22 mouse cellular contexts compared by ENCODE assay signal in the genomic region with DNA sequence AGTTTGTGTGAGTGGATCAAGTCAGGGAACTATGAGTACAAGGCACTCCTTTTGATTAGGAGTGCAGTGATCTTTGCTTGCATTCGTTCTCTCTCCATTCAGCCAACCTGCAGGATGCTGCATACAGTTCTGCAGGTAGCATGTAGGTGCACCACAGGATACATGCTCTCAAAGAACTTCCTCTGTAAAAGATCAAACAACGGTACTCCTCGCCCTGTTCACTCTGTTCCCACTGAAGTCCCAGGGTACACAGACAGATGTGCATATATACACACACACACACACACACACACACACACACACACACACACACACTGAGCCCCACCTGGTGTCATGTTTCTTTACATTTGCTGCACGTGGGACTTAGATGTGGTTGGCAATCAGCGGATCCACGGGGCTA. TPM values are rescaled to one million over a fixed set of nuclear protein-coding genes. Genes with fewer than 3 reads are reported as not detected.
DNase-seq lines count a peak whose midpoint lies in the region; ATAC-seq and TF ChIP-seq lines count a peak whose summit lies in the region.
"Had no signal": no experiment of that assay in that cellular context is flagged by ENCODE, and none has a peak within 500 bp of the region (broad histone marks: within the 10 kb centered on the region; RNA-seq: fewer than 3 reads in every experiment).

No protein-coding gene starts in this region.

- no peak for ATAC-seq in midbrain, embryonic 11.5 days (ENCODE audit: low FRiP score)
- no peak for ATAC-seq in midbrain, embryonic 14.5 days (ENCODE audit: low FRiP score, low TSS enrichment)
- ATAC-seq in lung, postnatal 0 days: no peak
- ATAC-seq: activated CD4-positive, CD25-positive, alpha-beta regulatory T cell, adult 4 months; hindbrain, embryonic 16.5 days; liver, postnatal 0 days; Patski had no signal

- no peaks in the 10 kb centered on the region for H3K27me3 ChIP-seq in midbrain, embryonic 11.5 days (ENCODE audit: control insufficient read depth, insufficient read depth, low read length)
- no peaks in the 10 kb centered on the region for H3K27me3 ChIP-seq in midbrain, embryonic 14.5 days (ENCODE audit: control insufficient read depth, insufficient read depth, low read length)
- H3K27me3 ChIP-seq in thymus, adult 2 months (ENCODE audit: control insufficient read depth, insufficient read depth, low read length): no peaks in the 10 kb centered on the region
- no peaks in the 10 kb centered on the region for H3K27me3 ChIP-seq in lung, postnatal 0 days (replicated peaks; ENCODE audit: insufficient read depth, low read length)
- H3K27me3 ChIP-seq: heart, embryonic 15.5 days; megakaryocyte, embryonic 14.5 days; neural tube, embryonic 15.5 days had no signal

- no peak overlapping the region for H3K4me2 ChIP-seq in midbrain, embryonic 11.5 days
- H3K4me2 ChIP-seq in midbrain, embryonic 14.5 days (ENCODE audit: low read length): no peak overlapping the region
- H3K4me2 ChIP-seq in lung, postnatal 0 days (replicated peaks; ENCODE audit: low read depth, low read length): no peak overlapping the region
- H3K4me2 ChIP-seq: heart, embryonic 15.5 days; neural tube, embryonic 15.5 days had no signal

- no peak overlapping the region for H3K9ac ChIP-seq in midbrain, embryonic 11.5 days (ENCODE audit: low read length)
- H3K9ac ChIP-seq in midbrain, embryonic 14.5 days (replicated peaks; ENCODE audit: low read length): no peak overlapping the region
- no peak overlapping the region for H3K9ac ChIP-seq in lung, postnatal 0 days (replicated peaks; ENCODE audit: low read depth)
- H3K9ac ChIP-seq: heart, embryonic 15.5 days; liver, postnatal 0 days; neural tube, embryonic 15.5 days had no signal

- no peak for TF ChIP-seq EP300 in lung, postnatal 0 days (IDR thresholded peaks at IDR 0.05)

- TF ChIP-seq POLR2A in brain, embryonic 14.5 days (IDR thresholded peaks at IDR 0.05; ENCODE audit: borderline replicate concordance, extremely low read depth, insufficient read depth, insufficient read length, poor library complexity, severe bottlenecking): no peak
- no peak for TF ChIP-seq POLR2A in thymus, adult 2 months (IDR thresholded peaks at IDR 0.05; ENCODE audit: control insufficient read depth, extremely low read depth, insufficient read depth, low read length, poor library complexity)

- WGBS in midbrain, embryonic 11.5 days: 80% methylated on average over 6 of the region's 6 CpGs
- 74% methylated on average over 6 of the region's 6 CpGs for WGBS in midbrain, embryonic 14.5 days
- 15% methylated on average over 6 of the region's 6 CpGs for WGBS in thymus, adult 2 months
- WGBS in lung, postnatal 0 days: 45% methylated on average over 6 of the region's 6 CpGs

- H3K9me3 ChIP-seq in midbrain, embryonic 11.5 days (ENCODE audit: control insufficient read depth, low read length): no peaks in the 10 kb centered on the region
- no peaks in the 10 kb centered on the region for H3K9me3 ChIP-seq in midbrain, embryonic 14.5 days (ENCODE audit: control insufficient read depth, low read length)
- no peaks in the 10 kb centered on the region for H3K9me3 ChIP-seq in lung, postnatal 0 days (ENCODE audit: low read length)
- H3K9me3 ChIP-seq: heart, embryonic 15.5 days; megakaryocyte, embryonic 14.5 days; neural tube, embryonic 15.5 days had no signal

- H3K27ac ChIP-seq in midbrain, embryonic 11.5 days (ENCODE audit: low read depth, low read length): no peak overlapping the region
- H3K27ac ChIP-seq in midbrain, embryonic 14.5 days (replicated peaks; ENCODE audit: low read depth, low read length): no peak overlapping the region
- H3K27ac ChIP-seq in thymus, adult 2 months (ENCODE audit: control insufficient read depth, insufficient read depth, low read length): no peak overlapping the region
- H3K27ac ChIP-seq in lung, postnatal 0 days (ENCODE audit: low read length): no peak overlapping the region
- H3K27ac ChIP-seq: heart, adult 2 months; heart, embryonic 15.5 days; neural tube, embryonic 15.5 days had no signal

- H3K4me1 ChIP-seq in midbrain, embryonic 11.5 days (ENCODE audit: control insufficient read depth, insufficient read depth, low read length): no peaks in the 10 kb centered on the region
- no peaks in the 10 kb centered on the region for H3K4me1 ChIP-seq in midbrain, embryonic 14.5 days (ENCODE audit: control insufficient read depth, insufficient read depth, low read length)
- peaks cover 7% of the 10 kb centered on the region for H3K4me1 ChIP-seq in thymus, adult 2 months (replicated peaks; ENCODE audit: control insufficient read depth, insufficient read depth, low read length)
- H3K4me1 ChIP-seq in lung, postnatal 0 days (ENCODE audit: insufficient read depth, low read depth, low read length): no peaks in the 10 kb centered on the region
- H3K4me1 ChIP-seq: heart, embryonic 15.5 days; megakaryocyte, embryonic 14.5 days; neural tube, embryonic 15.5 days had no signal

- DNase-seq in midbrain, embryonic 11.5 days (ENCODE audit: low spot score, missing footprints): peak; percentile 35
- no peak for DNase-seq in midbrain, embryonic 14.5 days
- peak; percentile 65 for DNase-seq in brain, embryonic 14.5 days (ENCODE audit: low read depth)
- DNase-seq in thymus, adult 2 months: peak; percentile 52
- no peak for DNase-seq in adrenal gland, postnatal 25 days
- no peak for DNase-seq in kidney, postnatal 36 days
- DNase-seq in lung, postnatal 0 days (ENCODE audit: low spot score): no peak
- DNase-seq: adrenal gland, postnatal 14 days; cerebellum, adult 11-12 months; cerebellum, postnatal 14 days; gastrocnemius, postnatal 25 days; heart, adult 2 months; kidney, adult 18-20 months; kidney, postnatal 10 days; liver, postnatal 0 days; right cerebral cortex, postnatal 25 days had no signal

- H3K36me3 ChIP-seq in midbrain, embryonic 11.5 days (ENCODE audit: control insufficient read depth, insufficient read depth, low read length): no peaks in the 10 kb centered on the region
- H3K36me3 ChIP-seq in midbrain, embryonic 14.5 days (ENCODE audit: control insufficient read depth, insufficient read depth, low read length): no peaks in the 10 kb centered on the region
- H3K36me3 ChIP-seq in thymus, adult 2 months (ENCODE audit: control insufficient read depth, insufficient read depth, low read length): no peaks in the 10 kb centered on the region
- no peaks in the 10 kb centered on the region for H3K36me3 ChIP-seq in lung, postnatal 0 days (ENCODE audit: insufficient read depth, low read length)
- H3K36me3 ChIP-seq: heart, embryonic 15.5 days; neural tube, embryonic 15.5 days had no signal

- no peak overlapping the region for H3K4me3 ChIP-seq in midbrain, embryonic 11.5 days (ENCODE audit: low read depth, low read length)
- H3K4me3 ChIP-seq in midbrain, embryonic 14.5 days (replicated peaks; ENCODE audit: low read depth, low read length): no peak overlapping the region
- H3K4me3 ChIP-seq in thymus, adult 2 months (ENCODE audit: control insufficient read depth, insufficient read depth, low read length): no peak overlapping the region
- no peak overlapping the region for H3K4me3 ChIP-seq in lung, postnatal 0 days (ENCODE audit: low read depth, low read length)
- H3K4me3 ChIP-seq: heart, adult 2 months; heart, embryonic 15.5 days; megakaryocyte, embryonic 14.5 days; neural tube, embryonic 15.5 days had no signal

- TF ChIP-seq CTCF in brain, embryonic 14.5 days (IDR thresholded peaks at IDR 0.05; ENCODE audit: borderline replicate concordance, extremely low read depth, insufficient read depth, insufficient read length): no peak
- no peak for TF ChIP-seq CTCF in thymus, adult 2 months (IDR thresholded peaks at IDR 0.05; ENCODE audit: borderline replicate concordance, control insufficient read depth, extremely low read depth, insufficient read depth, low read length, poor library complexity)
- TF ChIP-seq CTCF in lung, postnatal 0 days (IDR thresholded peaks at IDR 0.05): no peak

RNA-seq across cellular contexts. Expression of a gene that starts 56.3 kb away (rescaled TPM):
- 42.8 and 48.7 TPM in 2 replicates for polyA plus RNA-seq in midbrain, embryonic 11.5 days (2014; fragmentation: Nextera tagmentation; extraction: Ambion mirVana)
- polyA plus RNA-seq in midbrain, embryonic 14.5 days (2014; fragmentation: Nextera tagmentation; extraction: Ambion mirVana): 50.0 and 54.0 TPM in 2 replicates
- polyA plus RNA-seq in brain, embryonic 14.5 days (2012; rRNA removed): 19.3 and 26.0 TPM in 2 replicates
- polyA plus RNA-seq in thymus, adult 2 months (2012; rRNA removed): 3.5 and 3.7 TPM in 2 replicates
- 35.5 and 43.2 TPM in 2 replicates for total RNA-seq in adrenal gland, postnatal 25 days (2021)
- 18.4 TPM in 2 replicates for polyA plus RNA-seq in lung, postnatal 0 days (2015; fragmentation: Nextera tagmentation; extraction: Ambion mirVana)

Comparison
In these comparisons a context has a peak if more than half of its experiments do, and no peak if none do; other contexts are left out.
1. DNase-seq: peak in midbrain, embryonic 11.5 days (single experiment), brain, embryonic 14.5 days (single experiment) and thymus, adult 2 months (single experiment); none in midbrain, embryonic 14.5 days (single experiment), adrenal gland, postnatal 25 days (single experiment), kidney, postnatal 36 days (0 of 2) and lung, postnatal 0 days (single experiment).